Mouse (Mus musculus): ENCODE measurements at regions not wholly inside any gene's neighbourhood (a gene's known extent, or its start where the extent isn't known, plus 50 kb on each side); places are given as distances from the start of the nearest gene placed in this dataset.

DNA sequence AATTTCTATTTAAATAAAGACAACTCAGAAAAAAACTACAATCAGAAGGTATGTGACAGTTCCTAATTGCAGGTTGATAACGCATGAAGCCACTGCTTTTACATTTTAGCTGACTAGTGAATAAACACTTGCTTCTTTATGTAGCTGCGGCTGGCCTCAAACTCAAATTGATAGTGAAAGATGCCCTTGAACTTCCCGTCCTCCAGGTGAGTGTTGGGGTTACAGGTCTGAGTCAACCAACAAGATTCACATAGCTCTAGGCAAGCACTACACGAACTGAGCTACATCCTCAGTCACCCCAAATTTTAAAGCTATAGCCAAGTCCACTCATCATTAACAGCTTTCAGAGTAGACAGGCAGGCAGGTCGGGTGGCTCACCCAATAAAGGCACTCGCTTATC is 72.6 kb downstream of the Sox4 start:
- no peak overlapping the region for H3K27ac ChIP-seq (ENCODE audit: insufficient read depth, low read length)
- no peaks in the 10 kb centered on the region for H3K4me1 ChIP-seq (ENCODE audit: control insufficient read depth, insufficient read depth, low read length)
- TF ChIP-seq CTCF (IDR thresholded peaks at IDR 0.05; ENCODE audit: borderline replicate concordance, insufficient read depth, low read depth, low read length) (no peak), POLR2A (IDR thresholded peaks at IDR 0.05; ENCODE audit: borderline replicate concordance, insufficient read depth, low read length) (no peak)
- DNase-seq: no peak
- WGBS: 65% methylated on average over 6 of the region's 6 CpGs
- no peaks in the 10 kb centered on the region; the same call in 1 of the 2 replicates for H3K27me3 ChIP-seq (ENCODE audit: control insufficient read depth, insufficient read depth, low read length)
- no peak overlapping the region for H3K4me3 ChIP-seq (replicated peaks; ENCODE audit: insufficient read depth, low read depth, low read length)

DNA sequence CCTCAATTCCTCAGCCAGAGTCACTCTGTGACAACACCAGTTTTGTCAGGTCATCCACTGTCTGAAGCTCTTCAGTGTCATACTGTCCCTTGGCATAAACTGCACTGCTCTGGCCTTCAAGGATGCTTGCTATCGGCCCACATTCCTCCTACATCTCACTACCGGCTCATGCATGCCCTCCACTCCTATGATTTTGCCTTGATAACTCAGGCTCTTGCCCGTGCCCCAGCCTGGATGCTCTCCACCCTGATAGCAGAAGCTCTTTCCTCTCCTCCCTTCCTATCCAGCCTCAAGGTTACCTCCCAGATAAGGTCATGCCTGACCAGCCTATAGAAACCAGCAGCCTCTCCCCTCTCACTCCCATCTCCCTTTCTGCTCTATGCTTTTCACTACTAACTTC is 74.8 kb downstream of the Sox4 start:
- Histone ChIP-seq H3K4me1 (ENCODE audit: control insufficient read depth, insufficient read depth, low read length) (no peaks in the 10 kb centered on the region), H3K27me3 (ENCODE audit: control insufficient read depth, insufficient read depth, low read length) (no peaks in the 10 kb centered on the region; the same call in 1 of the 2 replicates), H3K4me3 (replicated peaks; ENCODE audit: insufficient read depth, low read depth, low read length) (no peak overlapping the region), H3K27ac (ENCODE audit: insufficient read depth, low read length) (no peak overlapping the region)
- no peak for DNase-seq
- TF ChIP-seq CTCF (IDR thresholded peaks at IDR 0.05; ENCODE audit: borderline replicate concordance, insufficient read depth, low read depth, low read length) (no peak), POLR2A (IDR thresholded peaks at IDR 0.05; ENCODE audit: borderline replicate concordance, insufficient read depth, low read length) (no peak)
- 61% methylated on average over 3 of the region's 3 CpGs for WGBS

DNA sequence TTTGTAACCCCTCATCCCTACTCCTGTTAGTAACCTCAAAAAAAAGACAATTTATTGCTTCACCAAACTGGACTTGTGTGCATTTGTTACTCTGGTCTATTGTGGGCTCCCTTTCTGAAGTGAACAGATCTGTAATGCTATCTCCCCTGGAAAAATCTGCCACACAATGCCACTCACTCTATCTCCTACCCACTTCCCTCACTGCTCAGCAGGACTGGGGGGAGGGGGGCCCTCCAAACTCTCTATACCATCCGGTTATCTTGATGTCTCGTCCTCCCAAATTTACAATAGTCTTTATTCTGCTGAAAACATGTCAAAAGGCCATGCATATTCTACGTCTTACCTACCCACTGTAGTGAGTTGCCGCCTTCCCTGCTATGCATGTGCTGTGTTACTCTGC is 76.7 kb downstream of the Sox4 start:
- H3K27ac ChIP-seq (ENCODE audit: insufficient read depth, low read length): no peak overlapping the region
- H3K4me1 ChIP-seq (ENCODE audit: control insufficient read depth, insufficient read depth, low read length): no peaks in the 10 kb centered on the region
- WGBS: 71% methylated on average over 4 of the region's 4 CpGs
- TF ChIP-seq CTCF (IDR thresholded peaks at IDR 0.05; ENCODE audit: borderline replicate concordance, insufficient read depth, low read depth, low read length): no peak
- no peak for TF ChIP-seq POLR2A (IDR thresholded peaks at IDR 0.05; ENCODE audit: borderline replicate concordance, insufficient read depth, low read length)
- no peak overlapping the region for H3K4me3 ChIP-seq (replicated peaks; ENCODE audit: insufficient read depth, low read depth, low read length)
- H3K27me3 ChIP-seq (ENCODE audit: control insufficient read depth, insufficient read depth, low read length): no peaks in the 10 kb centered on the region
- no peak for DNase-seq

DNA sequence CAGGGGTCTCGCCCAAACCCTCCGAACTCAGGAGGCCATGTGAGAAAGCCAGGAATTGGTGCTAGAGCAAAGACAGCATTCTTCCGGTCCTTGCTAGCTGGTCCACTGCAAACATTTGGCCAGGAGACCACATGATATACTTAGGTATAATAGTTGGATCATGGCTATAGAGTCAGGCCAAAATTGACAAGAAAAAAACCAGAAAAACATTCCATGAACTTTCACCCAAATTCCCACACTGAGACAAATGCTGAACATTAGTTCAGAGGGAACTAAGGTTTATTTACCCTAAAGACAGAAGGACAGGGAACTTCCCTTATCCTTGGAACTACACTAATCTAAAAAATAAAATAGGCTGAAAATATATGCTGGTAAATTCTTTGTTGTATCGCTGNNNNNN is 82.8 kb downstream of the Sox4 start:
- Histone ChIP-seq H3K27ac (ENCODE audit: insufficient read depth, low read length) (no peak overlapping the region), H3K4me1 (ENCODE audit: control insufficient read depth, insufficient read depth, low read length) (no peaks in the 10 kb centered on the region), H3K27me3 (ENCODE audit: control insufficient read depth, insufficient read depth, low read length) (no peaks in the 10 kb centered on the region), H3K4me3 (replicated peaks; ENCODE audit: insufficient read depth, low read depth, low read length) (no peak overlapping the region)
- no peak for TF ChIP-seq CTCF (IDR thresholded peaks at IDR 0.05; ENCODE audit: borderline replicate concordance, insufficient read depth, low read depth, low read length)
- no peak for TF ChIP-seq POLR2A (IDR thresholded peaks at IDR 0.05; ENCODE audit: borderline replicate concordance, insufficient read depth, low read length)
- DNase-seq: no peak
- 90% methylated on average over 4 of the region's 4 CpGs for WGBS

DNA sequence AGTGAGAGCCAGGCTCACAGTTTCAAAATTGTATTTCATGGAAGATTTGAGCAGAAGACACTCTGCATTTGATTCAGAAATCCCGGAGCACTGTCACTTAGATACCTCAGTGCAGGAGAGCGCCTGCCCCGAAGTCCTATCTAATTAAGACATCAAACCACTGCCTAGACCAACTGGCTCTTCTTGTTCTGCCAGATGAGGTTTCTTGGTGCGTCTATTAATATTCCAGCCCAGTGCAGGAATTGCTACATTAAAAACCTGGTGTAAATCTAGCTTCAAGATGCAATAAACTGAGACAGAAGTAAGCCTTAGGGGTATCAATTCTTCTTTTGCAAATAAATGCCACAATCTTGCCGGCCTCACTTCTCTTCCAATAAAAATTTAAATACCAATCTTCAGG is 86.3 kb downstream of the Sox4 start:
- Histone ChIP-seq H3K4me1 (ENCODE audit: control insufficient read depth, insufficient read depth, low read length) (no peaks in the 10 kb centered on the region), H3K4me3 (replicated peaks; ENCODE audit: insufficient read depth, low read depth, low read length) (no peak overlapping the region), H3K27ac (ENCODE audit: insufficient read depth, low read length) (no peak overlapping the region), H3K27me3 (ENCODE audit: control insufficient read depth, insufficient read depth, low read length) (no peaks in the 10 kb centered on the region)
- 47% methylated on average over 5 of the region's 5 CpGs for WGBS
- no peak for TF ChIP-seq CTCF (IDR thresholded peaks at IDR 0.05; ENCODE audit: borderline replicate concordance, insufficient read depth, low read depth, low read length)
- TF ChIP-seq POLR2A (IDR thresholded peaks at IDR 0.05; ENCODE audit: borderline replicate concordance, insufficient read depth, low read length): no peak
- no peak for DNase-seq

- Histone ChIP-seq H3K27ac (ENCODE audit: insufficient read depth, low read length) (no peak overlapping the region), H3K27me3 (ENCODE audit: control insufficient read depth, insufficient read depth, low read length) (no peaks in the 10 kb centered on the region), H3K4me1 (ENCODE audit: control insufficient read depth, insufficient read depth, low read length) (no peaks in the 10 kb centered on the region), H3K4me3 (replicated peaks; ENCODE audit: insufficient read depth, low read depth, low read length) (no peak overlapping the region)
- DNase-seq: no peak
- TF ChIP-seq CTCF (IDR thresholded peaks at IDR 0.05; ENCODE audit: borderline replicate concordance, insufficient read depth, low read depth, low read length) (no peak), POLR2A (IDR thresholded peaks at IDR 0.05; ENCODE audit: borderline replicate concordance, insufficient read depth, low read length) (no peak)
- 91% methylated on average over 3 of the region's 3 CpGs for WGBS
These were observed 86.8 kb downstream of the Sox4 start for GRCm38 (mm10) chr13:28866686-28867085.

DNA sequence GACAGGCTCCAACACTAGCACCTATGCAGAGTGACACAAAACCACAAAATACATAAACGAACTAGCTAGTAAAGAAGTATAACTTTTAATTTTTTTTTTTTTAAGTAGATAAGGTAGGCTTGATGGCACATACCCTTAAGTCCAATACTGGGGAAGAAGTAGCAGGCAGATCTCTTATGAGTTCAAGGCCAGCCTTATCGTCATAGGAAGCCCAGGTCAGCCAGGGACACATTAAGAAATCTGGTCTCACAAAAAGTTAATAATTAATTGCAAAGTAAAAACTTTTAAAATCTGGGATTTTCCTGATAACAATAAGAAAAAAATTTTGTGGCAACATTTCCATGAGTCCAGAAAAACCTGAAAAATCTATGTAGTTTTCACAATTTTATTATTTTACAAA is 92.9 kb downstream of the Sox4 start:
- Histone ChIP-seq H3K27me3 (ENCODE audit: control insufficient read depth, insufficient read depth, low read length) (no peaks in the 10 kb centered on the region), H3K27ac (ENCODE audit: insufficient read depth, low read length) (no peak overlapping the region), H3K4me1 (ENCODE audit: control insufficient read depth, insufficient read depth, low read length) (no peaks in the 10 kb centered on the region), H3K4me3 (replicated peaks; ENCODE audit: insufficient read depth, low read depth, low read length) (no peak overlapping the region)
- WGBS: 77% methylated on average over 2 of the region's 2 CpGs
- no peak for TF ChIP-seq POLR2A (IDR thresholded peaks at IDR 0.05; ENCODE audit: borderline replicate concordance, insufficient read depth, low read length)
- TF ChIP-seq CTCF (IDR thresholded peaks at IDR 0.05; ENCODE audit: borderline replicate concordance, insufficient read depth, low read depth, low read length): no peak
- no peak for DNase-seq

GRCm38 (mm10) chr13:28859829-28860427 is 93.6 kb downstream of the Sox4 start:
- no peak overlapping the region for H3K27ac ChIP-seq (ENCODE audit: insufficient read depth, low read length)
- WGBS: 35% methylated on average over 11 of the region's 11 CpGs
- no peak for DNase-seq

More at GRCm38 (mm10) chr13:28859829-28860427, 93.6 kb downstream of the Sox4 start:
- H3K4me1 ChIP-seq (ENCODE audit: control insufficient read depth, insufficient read depth, low read length): no peaks in the 10 kb centered on the region
- H3K4me3 ChIP-seq (replicated peaks; ENCODE audit: insufficient read depth, low read depth, low read length): no peak overlapping the region
- H3K27me3 ChIP-seq (ENCODE audit: control insufficient read depth, insufficient read depth, low read length): no peaks in the 10 kb centered on the region
- no peak for TF ChIP-seq POLR2A (IDR thresholded peaks at IDR 0.05; ENCODE audit: borderline replicate concordance, insufficient read depth, low read length)
- TF ChIP-seq CTCF (IDR thresholded peaks at IDR 0.05; ENCODE audit: borderline replicate concordance, insufficient read depth, low read depth, low read length): no peak
